Mouse (Mus musculus): ENCODE data around the gene Pdcd1lg2.

GRCm38 (mm10) chr19:29487326-29488072 is 76.8 kb downstream of the Pdcd1lg2 start:
- no peak for TF ChIP-seq GATA1 (IDR thresholded peaks at IDR 0.05; ENCODE audit: borderline replicate concordance, low read length)
- no peak for TF ChIP-seq FLI1 (IDR thresholded peaks at IDR 0.05; ENCODE audit: low read length)

All from megakaryocyte, embryonic 14.5 days (primary cell).